Mouse (Mus musculus) erythroblast, embryonic 14.5 days (primary cell): Measurements from ENCODE around the gene Tmie.

Experiments
- GATA1 ChIP-seq: IDR thresholded peaks from 2 replicates; pipeline ENCODE4 v1.6.1; 2012; ENCODE audit warnings: low read length, inconsistent platforms, mixed read lengths
- TAL1 ChIP-seq: IDR thresholded peaks from 3 replicates; pipeline ENCODE4 v1.6.1; 2012; ENCODE audit warnings: low read length, inconsistent platforms, mixed read lengths

- TF ChIP-seq GATA1: no peak
- TF ChIP-seq TAL1: no peak
These were observed 27.4 kb upstream of the Tmie start for GRCm38 (mm10) chr9:110907201-110907837.
